Mouse (Mus musculus): ENCODE results near the gene Rgma.

Rgma gene

GRCm38 (mm10) chr7:73371587-73372321 is 3.6 kb upstream of the Rgma start:
- no peak for DNase-seq

- DNase-seq = no peak
Observed at GRCm38 (mm10) chr7:73372352-73372970, 2.8 kb upstream of the Rgma start.

GRCm38 (mm10) chr7:73374727-73375126 is 582 bp upstream of the Rgma start:
- DNase-seq = no peak

- DNase-seq = no peak
Observed at GRCm38 (mm10) chr7:73376101-73377001, 1.0 kb downstream of the Rgma start.

GRCm38 (mm10) chr7:73377307-73377706 is 2.0 kb downstream of the Rgma start:
- no peak for DNase-seq

GRCm38 (mm10) chr7:73378034-73378433 is 2.7 kb downstream of the Rgma start:
- DNase-seq = no peak

GRCm38 (mm10) chr7:73382843-73383242 is 7.5 kb downstream of the Rgma start:
- no peak for DNase-seq

GRCm38 (mm10) chr7:73388866-73389265 is 13.6 kb downstream of the Rgma start:
- DNase-seq = no peak

- DNase-seq = no peak
Observed at GRCm38 (mm10) chr7:73389419-73389818, 14.1 kb downstream of the Rgma start.

- no peak for DNase-seq
Observed at GRCm38 (mm10) chr7:73389871-73390294, 14.6 kb downstream of the Rgma start.

- DNase-seq = no peak
Observed at GRCm38 (mm10) chr7:73390426-73391001, 15.2 kb downstream of the Rgma start.

GRCm38 (mm10) chr7:73391002-73391517 is 15.8 kb downstream of the Rgma start:
- no peak for DNase-seq

- no peak for DNase-seq
Observed at GRCm38 (mm10) chr7:73391518-73392321, 16.4 kb downstream of the Rgma start.

GRCm38 (mm10) chr7:73392359-73392758 is 17.1 kb downstream of the Rgma start:
- DNase-seq = no peak

GRCm38 (mm10) chr7:73393307-73394012 is 18.2 kb downstream of the Rgma start:
- DNase-seq = no peak

- no peak for DNase-seq
Observed at GRCm38 (mm10) chr7:73394013-73394409, 18.7 kb downstream of the Rgma start.

- DNase-seq = peak; percentile 23 to 29
Observed at GRCm38 (mm10) chr7:73398319-73398718, 23.0 kb downstream of the Rgma start.

GRCm38 (mm10) chr7:73398806-73399442 is 23.6 kb downstream of the Rgma start:
- no peak for DNase-seq

GRCm38 (mm10) chr7:73399501-73400044 is 24.3 kb downstream of the Rgma start:
- peak in 1 of 2 experiments; percentile 39 for DNase-seq

Data from thymus, postnatal 36 days (tissue).